Mouse (Mus musculus) olfactory bulb, adult 2 months (tissue): ENCODE data around the gene Phldb3. TPM values are rescaled to one million over a fixed set of nuclear protein-coding genes. Genes with fewer than 3 reads are reported as not detected.
A peak's percentile ranks its signal among the peaks of the same experiment; 100 is the strongest.

Experiments used
- H3K27ac ChIP-seq: fragments of 200-500 bp; 2 replicates; pipeline ENCODE4 v1.5.1; 2012; ENCODE audit warnings: low read depth, low read length; ENCODE audit not compliant: insufficient read depth
- H3K4me1 ChIP-seq: fragments of 200-500 bp; 2 replicates; pipeline ENCODE4 v1.6.1; 2012; ENCODE audit warnings: low read length; ENCODE audit not compliant: control insufficient read depth, insufficient read depth
- H3K4me3 ChIP-seq: fragments of 200-500 bp; 2 replicates; pipeline ENCODE4 v1.5.1; 2012; ENCODE audit warnings: mild to moderate bottlenecking, low read depth, low read length, moderate library complexity; ENCODE audit not compliant: insufficient read depth
- CTCF ChIP-seq: fragments of 200-500 bp; IDR thresholded peaks from 2 replicates; pipeline ENCODE4 v1.5.1; 2012; ENCODE audit warnings: low read depth, mild to moderate bottlenecking, low read length, moderate library complexity; ENCODE audit not compliant: insufficient read depth
- POLR2A ChIP-seq: fragments of 200-500 bp; IDR thresholded peaks from 2 replicates; pipeline ENCODE4 v1.6.1; 2012; ENCODE audit warnings: mild to moderate bottlenecking, low read depth, low read length, moderate library complexity; ENCODE audit not compliant: insufficient read depth
- WGBS: fragments of 180-500 bp; shearing (Covaris S2); methylation state at CpG from one replicate; pipeline ENCODE4 v1.1.7; 2018; 5-methylcytosine and 5-hydroxymethylcytosine counted together
- polyA plus RNA-seq: library from polyadenylated mRNA; stranded (reverse); fragments of >200 nt; gene quantifications from 2 replicates; pipeline ENCODE4 v1.2.4, GENCODE M21; 2012; ENCODE audit warnings: low replicate concordance; ENCODE audit not compliant: missing spikeins, insufficient read depth, insufficient read length

Phldb3 gene
- polyA plus RNA-seq, 1 experiment, result not detected

DNA sequence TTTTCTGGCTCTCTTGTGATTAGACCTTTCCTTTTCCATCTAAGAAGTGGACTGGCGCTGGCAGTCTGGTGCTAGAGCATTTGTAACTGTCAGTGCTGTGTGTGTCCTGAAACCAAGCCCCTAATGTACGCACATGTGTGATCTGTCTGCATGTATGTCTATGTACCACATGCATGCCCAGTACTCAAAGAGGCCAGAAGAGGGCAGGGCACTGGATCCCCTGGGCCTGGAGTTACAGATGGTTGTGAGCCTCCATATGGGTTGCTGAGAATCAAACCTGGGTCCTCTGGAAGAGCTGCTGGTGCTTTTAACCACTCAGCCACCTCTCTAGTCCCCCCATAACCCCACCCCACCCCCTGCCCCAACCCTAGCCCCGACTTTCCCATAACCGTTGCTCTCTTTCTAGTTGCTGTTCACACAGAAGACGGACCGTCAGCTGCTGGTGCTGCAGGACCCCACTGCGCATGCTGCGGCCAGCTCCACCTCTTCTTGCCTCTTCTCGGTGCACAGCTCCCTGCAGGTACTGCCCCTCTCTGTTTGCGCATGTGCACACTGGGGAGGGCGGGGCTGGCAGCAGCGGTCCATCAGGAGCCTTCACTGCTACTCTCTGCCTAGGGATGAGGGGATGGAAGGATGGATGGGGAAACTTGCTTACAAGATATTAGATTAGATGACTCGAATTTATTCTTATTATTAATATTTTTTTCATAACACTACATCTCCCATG lies 9.3 kb downstream of the Phldb3 start:
- H3K27ac ChIP-seq, result no peak overlapping the region
- 68% methylated on average over 13 of the region's 13 CpGs for WGBS
- H3K4me3 ChIP-seq, result no peak overlapping the region
- no peaks in the 10 kb centered on the region for H3K4me1 ChIP-seq
- no peak for TF ChIP-seq CTCF
- no peak for TF ChIP-seq POLR2A

DNA sequence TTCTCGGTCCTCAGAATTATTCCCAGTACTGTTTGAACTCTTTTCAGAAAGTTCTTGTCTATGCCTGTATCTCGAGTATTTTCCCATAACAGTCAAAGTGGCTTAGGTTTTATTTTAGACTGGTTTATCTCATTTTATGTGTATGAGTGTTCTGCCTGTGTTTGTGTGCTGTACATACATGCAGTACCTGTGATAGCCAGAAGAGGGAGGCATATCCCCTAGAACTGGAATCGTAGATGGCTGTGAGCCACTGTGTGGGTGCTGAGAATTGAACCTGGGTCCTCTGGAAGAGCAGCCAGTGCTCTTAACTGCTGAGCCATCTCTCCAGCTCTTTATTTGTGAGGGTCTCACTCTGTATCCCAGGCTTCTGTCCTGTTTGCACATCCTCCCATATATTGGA lies 10.6 kb downstream of the Phldb3 start:
- 91% methylated on average over 3 of the region's 3 CpGs for WGBS
- H3K4me1 ChIP-seq, result no peaks in the 10 kb centered on the region
- H3K27ac ChIP-seq, result no peak overlapping the region
- H3K4me3 ChIP-seq, result no peak overlapping the region
- TF ChIP-seq CTCF (no peak), POLR2A (no peak)

DNA sequence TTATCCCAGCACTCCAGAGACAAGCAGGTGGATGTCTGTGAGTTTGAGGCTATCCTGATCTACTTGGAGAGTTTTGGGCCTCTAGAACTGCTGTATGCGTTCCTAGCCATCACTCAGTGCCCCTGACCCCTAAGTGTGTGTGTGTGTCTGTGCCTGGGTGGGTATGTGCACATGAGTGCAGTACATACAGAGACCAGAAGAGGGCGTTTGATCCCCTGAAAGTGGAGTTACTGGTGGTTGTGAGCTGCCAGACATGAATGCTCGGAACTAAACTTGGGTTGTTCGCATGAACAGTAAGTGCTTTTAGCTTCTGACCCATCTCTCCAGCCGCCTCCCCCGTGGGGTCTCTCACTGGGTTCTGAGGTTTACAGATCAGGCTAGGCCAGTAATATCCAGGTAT lies 12.4 kb downstream of the Phldb3 start:
- H3K4me3 ChIP-seq, result no peak overlapping the region
- WGBS, result 87% methylated on average over 6 of the region's 6 CpGs
- TF ChIP-seq CTCF (no peak), POLR2A (no peak)

DNA sequence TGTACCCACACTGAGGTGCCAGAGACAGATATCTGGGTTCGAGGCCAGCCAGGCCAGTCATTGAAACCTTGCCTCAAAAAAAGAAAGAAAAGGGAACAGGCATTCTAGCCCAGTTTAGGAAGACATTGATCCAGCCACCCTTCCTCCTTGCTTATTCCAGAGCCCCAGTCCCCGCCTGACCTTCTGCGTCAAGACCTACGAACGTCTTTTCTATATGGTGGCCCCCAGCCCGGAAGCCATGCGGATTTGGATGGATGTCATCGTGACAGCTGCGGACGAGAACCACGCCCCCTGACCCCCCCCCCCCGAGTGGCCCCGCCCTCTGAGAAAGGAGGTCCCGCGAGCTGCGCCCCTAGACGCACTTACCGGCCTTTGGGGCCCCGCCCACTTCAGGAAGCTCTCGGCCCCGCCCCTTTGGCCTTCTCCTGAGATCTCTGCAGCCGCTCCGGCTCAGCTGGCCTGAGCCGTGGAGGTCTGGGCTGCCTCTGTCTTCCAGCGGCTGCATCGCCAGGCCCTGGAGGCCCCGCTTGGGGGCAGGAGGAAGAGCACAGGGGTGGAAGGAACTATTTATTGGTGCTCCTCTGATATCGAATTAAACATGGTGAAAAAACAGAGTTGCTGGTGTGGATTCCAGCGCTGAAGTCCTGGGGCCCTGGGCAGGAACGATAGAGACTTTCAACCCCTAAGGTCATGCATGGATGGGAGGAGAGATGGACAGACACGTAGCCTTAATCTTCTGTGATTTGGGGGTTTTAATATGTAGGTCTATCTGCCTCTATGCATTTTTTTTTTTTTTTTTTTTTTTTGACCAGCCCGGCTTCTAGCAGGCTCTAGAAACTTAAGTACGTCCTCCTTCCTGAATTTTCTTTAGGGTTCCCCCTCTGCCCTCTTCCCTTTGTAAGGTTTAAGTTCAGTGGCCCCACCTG lies 18.4 kb downstream of the Phldb3 start:
- TF ChIP-seq POLR2A, result no peak
- Histone ChIP-seq H3K4me1 (peaks cover 3% of the 10 kb centered on the region; the same call in 1 of the 2 replicates), H3K27ac (no peak overlapping the region), H3K4me3 (peak overlapping the region; percentile 12)
- 18% methylated on average over 33 of the region's 33 CpGs for WGBS

More for the DNA sequence above, 12.4 kb downstream of the Phldb3 start:
- H3K27ac ChIP-seq, result no peak overlapping the region
- H3K4me1 ChIP-seq, result no peaks in the 10 kb centered on the region

DNA sequence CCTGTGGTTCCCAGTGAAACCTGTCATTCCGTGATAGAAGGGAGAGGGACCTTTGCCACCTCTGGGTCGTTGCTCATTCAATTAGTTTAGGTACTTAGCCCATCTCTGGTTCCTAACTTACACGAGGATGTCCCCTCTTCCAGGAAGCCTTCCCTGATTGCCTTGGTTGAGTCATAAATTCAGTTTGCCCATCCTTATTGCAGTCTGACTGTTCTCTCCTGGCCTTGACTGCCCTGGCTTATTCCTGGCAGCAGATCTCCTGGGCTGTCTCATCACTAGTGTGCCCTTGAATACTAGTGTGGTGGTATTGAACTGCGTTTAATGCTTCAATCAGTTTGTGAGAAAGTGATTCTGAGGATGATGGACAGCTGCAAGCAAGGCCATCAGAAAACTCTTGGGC lies 19.1 kb downstream of the Phldb3 start:
- no peak for TF ChIP-seq POLR2A
- no peak for TF ChIP-seq CTCF
- no peak overlapping the region for H3K27ac ChIP-seq
- H3K4me3 ChIP-seq, result no peak overlapping the region
- WGBS, result 89% methylated on average over 4 of the region's 4 CpGs
- peaks cover 3% of the 10 kb centered on the region; the same call in 1 of the 2 replicates for H3K4me1 ChIP-seq

DNA sequence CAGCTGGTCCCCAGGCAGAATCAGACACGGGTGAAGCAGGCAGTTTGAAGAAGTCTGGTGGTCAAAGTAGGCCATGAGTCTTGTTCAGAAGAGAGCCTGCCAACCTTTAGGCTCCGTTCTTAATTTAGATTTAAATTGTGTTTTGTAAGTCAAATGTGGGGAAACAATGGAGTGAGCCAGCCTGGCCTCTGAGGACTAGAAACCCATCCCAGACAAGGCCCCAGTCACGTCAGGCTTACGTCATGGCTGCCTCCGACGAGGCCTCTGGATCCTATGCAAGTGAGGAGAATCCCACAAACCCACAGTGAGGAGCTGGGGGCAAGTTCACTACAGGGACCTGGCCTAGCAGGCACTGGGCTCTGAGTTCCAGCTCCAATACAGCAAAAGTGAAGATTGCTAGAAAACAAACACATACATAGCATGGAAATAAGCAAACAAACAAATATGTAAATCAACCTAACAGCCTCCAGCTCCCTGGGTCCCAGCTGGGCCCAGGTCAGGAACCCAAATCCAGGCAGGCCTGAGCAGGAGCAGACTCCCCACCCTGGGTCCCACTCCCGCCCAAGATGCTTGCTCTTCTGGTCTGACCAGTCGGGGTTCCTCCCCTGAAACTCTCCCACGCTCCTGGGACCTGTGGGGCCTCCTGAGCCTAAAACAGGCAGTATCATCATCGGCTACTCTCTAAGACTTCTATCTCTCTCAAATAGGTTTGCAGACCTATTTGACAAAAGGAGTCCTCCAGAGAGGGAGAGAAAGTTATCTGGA lies 19.7 kb downstream of the Phldb3 start:
- TF ChIP-seq CTCF, result no peak
- no peak for TF ChIP-seq POLR2A
- H3K27ac ChIP-seq, result no peak overlapping the region
- peaks cover 3% of the 10 kb centered on the region; the same call in 1 of the 2 replicates for H3K4me1 ChIP-seq
- 84% methylated on average over 10 of the region's 10 CpGs for WGBS
- no peak overlapping the region for H3K4me3 ChIP-seq

DNA sequence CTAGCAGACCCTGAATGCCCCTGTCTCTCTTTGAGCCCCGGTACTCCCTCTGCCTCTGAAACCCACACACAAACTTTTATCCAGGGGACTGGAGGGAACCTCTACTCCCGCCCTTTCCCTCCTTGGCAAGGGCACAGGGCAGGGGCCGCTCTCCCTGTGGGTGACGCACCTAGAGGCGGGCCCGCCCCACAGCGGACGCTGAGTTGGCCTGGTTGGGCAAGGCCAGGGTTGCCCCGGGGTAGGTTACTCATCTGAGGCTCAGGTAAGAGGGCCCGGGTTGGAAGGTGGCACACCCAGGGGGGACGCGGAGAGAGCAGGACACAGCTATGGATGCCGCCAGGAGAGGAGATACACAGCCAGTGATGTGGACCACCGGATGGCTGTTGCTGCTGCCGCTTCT lies 25.7 kb downstream of the Phldb3 start, which contains the start of gene Lypd3:
TSS of gene Lypd3 (plus strand) at position 287 of the 400 bp plus-strand sequence.
- WGBS, result 35% methylated on average over 15 of the region's 15 CpGs

DNA sequence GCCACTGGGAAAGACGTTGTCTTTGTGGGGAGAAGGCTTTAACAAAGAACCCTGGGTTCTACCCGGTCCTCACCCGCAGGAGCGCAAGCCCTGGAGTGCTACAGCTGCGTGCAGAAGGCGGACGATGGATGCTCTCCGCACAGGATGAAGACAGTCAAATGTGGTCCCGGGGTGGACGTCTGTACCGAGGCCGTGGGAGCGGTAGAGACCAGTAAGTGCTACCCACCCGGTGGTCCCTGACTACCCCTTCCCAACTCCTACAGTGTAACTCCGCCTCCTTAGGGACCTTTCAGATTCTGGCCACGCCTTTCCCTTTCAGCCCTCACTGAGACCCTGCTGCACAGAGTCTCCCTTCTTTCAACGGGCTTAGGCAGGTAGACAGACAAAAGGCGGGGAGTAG lies 26.5 kb downstream of the Phldb3 start:
- Histone ChIP-seq H3K27ac (no peak overlapping the region), H3K4me3 (no peak overlapping the region), H3K4me1 (peaks cover 9% of the 10 kb centered on the region)
- TF ChIP-seq POLR2A (no peak), CTCF (no peak)
- 3% methylated on average over 18 of the region's 18 CpGs for WGBS

More for the DNA sequence above, 25.7 kb downstream of the Phldb3 start, which contains the start of gene Lypd3:
- H3K4me3 ChIP-seq, result no peak within 1 kb of the TSS
- peaks cover 9% of the 10 kb centered on the region for H3K4me1 ChIP-seq
- H3K27ac ChIP-seq, result no peak within 1 kb of the TSS
- TF ChIP-seq CTCF (no peak), POLR2A (no peak)
